Mouse (Mus musculus) lung, postnatal 0 days (tissue): Measurements from ENCODE around the gene Cenph.

Experiments
- CTCF ChIP-seq: IDR thresholded peaks from 2 replicates; pipeline ENCODE4 v1.5.1; 2016; ENCODE audit warnings: antibody characterized with exemption, mild to moderate bottlenecking
- EP300 ChIP-seq: IDR thresholded peaks from 2 replicates; pipeline ENCODE4 v1.6.1; 2016; ENCODE audit warnings: antibody characterized with exemption, mild to moderate bottlenecking, control low read depth

GRCm38 (mm10) chr13:100753011-100753410 lies 22.7 kb downstream of the Cenph start:
- TF ChIP-seq CTCF, result no peak
- no peak for TF ChIP-seq EP300
